Mouse (Mus musculus) layer of hippocampus, postnatal 25 days (tissue): ENCODE measurements around the gene Creb5. TPM values are rescaled to one million over a fixed set of nuclear protein-coding genes. Genes with fewer than 3 reads are reported as not detected.
"Not testable (repeated sequence)": the region's sequence is repeated elsewhere in the genome, so short reads cannot be mapped to it uniquely, and the experiment has no call there.

Experiments used
- DNase-seq, 2 experiments: peaks; one replicate each; pipeline ENCODE4 v3.0.0; 2022; ENCODE audit warnings: mixed read lengths in 2 of 2, low spot score in 1 of 2; ENCODE audit errors: extremely low spot score in 1 of 2
- total RNA-seq, 2 experiments: library from RNA; stranded (reverse); gene quantifications; 2 replicates each; pipeline ENCODE4 v1.2.3; 2021

The Creb5 gene
- total RNA-seq, 2 experiments from 2014 or later = 4.4 to 6.6 TPM

DNA sequence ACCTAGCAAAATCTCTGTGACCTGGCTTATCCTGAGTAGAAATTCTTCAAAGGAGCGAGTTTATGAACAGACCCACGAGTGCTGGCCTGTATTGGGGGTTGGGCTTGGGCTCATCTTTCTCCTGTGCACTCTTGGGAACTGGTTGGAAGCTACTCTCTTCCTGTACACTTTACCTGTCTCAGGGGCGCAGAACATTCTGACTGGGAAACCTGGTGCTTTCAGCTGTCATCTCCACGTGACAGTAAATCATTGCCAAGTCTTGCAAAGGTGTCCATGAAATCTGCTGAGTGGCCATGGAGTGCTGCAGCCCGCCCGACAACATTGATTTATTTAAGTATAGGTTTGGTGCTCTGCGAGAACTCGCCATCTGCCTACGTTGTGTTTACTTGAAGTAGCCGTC, 27.1 kb downstream of the Creb5 start:
- no peak for DNase-seq

DNA sequence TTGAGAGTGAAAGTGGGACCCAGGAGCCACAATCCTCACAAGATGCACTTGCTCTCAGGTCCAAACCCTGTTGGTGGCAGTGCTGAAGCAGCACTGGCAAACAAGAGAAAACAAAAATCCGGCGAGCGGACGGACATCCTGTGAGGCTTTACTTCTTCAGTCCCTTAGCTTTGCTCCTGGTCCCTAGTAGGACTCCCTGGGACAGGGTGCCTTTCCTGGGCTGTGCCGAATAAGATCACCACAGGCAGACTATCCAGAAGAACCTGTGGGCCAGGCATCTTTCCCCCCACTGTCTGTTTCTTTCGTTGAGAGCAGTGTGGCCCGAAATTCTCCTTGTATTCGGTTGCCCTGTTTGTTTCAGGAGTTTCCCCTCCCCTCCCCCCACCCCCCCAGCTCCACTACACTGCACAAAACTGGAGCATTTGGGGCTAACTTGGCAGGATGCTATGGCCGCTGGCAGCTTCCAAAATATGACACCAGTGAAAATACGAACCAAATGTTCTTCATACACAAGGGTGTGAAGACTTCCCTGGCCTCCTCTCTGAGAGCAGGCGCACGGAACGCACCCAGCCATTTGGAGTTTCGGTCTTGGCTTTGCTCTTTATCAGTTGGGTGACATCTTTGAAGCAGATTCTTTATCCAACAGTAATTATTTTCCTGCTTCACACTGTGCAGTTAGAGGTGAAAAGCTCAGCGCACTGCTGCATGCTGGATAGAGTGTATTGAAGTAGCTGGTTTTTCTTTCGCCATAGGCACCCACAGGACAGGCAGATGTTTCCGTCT, 32.7 kb downstream of the Creb5 start:
- peak in 1 of 2 experiments; percentile 22 for DNase-seq

DNA sequence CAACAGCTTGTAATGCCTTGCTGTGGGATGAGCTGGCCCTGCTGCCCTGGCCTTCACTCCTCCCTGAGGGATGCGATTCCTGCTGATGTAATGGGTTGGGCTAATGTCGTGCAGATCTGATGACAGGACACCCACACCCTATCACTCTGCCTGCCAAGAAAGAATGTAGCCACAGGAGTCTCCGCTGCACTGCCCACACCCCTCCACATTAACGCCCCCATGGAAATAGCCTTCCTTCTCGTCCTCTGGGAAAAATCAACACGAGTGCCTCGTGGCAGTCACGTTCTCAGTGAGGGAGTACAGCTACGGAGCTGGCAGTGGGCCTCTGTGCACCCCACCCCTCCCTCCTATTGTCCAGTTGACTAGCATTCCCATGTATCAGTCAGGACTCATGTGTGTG, 50.3 kb downstream of the Creb5 start:
- no peak for DNase-seq

DNA sequence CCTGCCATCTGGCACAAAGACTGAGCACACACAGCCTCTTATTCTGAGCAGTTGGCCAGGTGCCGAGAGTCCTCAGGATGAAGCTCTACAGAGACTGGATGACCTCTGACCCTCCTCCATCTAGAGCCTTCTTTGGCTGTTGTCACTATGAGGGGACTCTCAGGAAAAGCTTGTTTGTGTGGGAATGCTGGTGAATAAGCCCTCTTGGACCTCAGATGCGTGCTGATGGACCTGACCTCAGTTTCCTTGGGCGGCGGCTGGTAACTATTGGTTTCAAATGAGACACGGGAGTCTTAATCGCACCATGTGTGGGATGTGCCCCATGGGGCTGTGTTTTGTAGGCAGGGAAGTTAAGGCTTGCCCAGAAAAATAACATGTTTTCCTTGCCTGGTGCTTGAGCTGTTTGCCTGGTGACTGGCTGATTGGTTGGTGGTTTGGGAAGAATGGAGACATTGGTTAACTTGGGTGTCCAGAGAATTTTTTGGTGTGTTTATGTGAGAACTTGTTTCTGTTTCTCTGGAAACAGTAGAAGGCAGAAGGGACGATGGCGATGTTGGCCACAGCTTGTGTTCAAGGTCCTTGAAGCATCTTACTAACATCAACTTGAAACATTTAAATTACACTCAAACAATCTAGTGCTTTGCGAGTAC, 65.4 kb downstream of the Creb5 start:
- DNase-seq = no peak

GRCm38 (mm10) chr6:53356328-53356727, 69.3 kb downstream of the Creb5 start:
- no peak for DNase-seq

DNA sequence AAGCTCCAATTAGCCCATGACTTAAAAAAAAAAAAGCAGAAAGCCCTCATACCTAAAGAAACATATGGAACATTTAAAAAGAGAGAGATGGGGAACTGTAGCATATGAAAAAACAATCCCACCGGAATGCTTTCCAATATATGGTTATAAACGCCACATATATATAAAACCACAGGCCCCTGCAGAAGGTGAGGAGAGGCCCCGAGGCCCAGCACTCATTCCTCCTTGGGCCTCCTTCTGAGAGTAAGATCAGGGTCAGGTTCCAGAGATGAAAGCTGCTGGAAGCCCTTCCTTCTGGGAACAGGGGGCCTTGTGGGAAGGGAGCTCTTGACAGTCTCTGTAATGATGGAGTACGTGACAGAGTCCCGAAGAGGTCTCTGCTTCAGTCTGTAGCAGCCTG, 76.5 kb downstream of the Creb5 start:
- no peak for DNase-seq

- no peak for DNase-seq
Measured at GRCm38 (mm10) chr6:53363981-53364391, 76.9 kb downstream of the Creb5 start.

GRCm38 (mm10) chr6:53369147-53369546, 82.1 kb downstream of the Creb5 start:
- DNase-seq = no peak

DNA sequence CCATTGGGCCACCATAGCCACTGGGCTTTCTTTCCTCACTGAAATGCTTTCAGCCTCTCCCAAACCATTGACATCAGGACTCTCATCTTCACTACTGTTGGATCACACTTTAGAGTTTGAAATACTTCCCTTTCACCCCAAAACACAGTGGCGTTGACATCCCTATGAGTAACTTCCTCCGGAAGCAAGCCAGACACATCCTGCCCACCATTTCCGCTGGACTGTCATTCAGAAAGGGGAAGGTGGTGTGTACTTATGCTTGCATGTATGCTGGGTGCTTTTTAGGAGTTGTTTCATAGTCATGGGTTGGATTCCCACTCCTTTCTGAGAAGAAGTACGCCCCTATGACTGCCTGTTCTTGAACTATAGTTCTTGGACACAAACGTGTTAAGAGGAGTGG, 82.9 kb downstream of the Creb5 start:
- no peak for DNase-seq

DNA sequence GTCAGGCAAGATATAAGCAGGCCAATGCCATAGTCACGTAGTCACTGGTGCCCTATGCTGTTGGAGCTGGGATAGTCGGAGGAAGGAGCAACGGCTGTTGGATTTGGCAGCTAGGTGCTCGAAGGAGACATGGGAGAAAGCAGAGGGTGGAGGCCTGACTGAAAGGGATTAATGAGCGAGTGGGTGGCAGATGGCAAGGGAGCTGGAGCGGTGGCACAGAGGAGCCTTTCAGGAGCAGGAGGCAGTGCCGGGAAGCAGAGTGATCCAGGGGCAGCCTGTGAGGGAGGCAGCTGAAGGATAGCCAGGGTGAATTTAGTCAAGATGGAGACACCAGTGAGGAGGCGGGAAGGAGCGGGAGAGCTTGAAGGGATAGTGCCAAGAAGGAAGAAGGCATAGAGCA, 84.9 kb downstream of the Creb5 start:
- DNase-seq = no peak

DNA sequence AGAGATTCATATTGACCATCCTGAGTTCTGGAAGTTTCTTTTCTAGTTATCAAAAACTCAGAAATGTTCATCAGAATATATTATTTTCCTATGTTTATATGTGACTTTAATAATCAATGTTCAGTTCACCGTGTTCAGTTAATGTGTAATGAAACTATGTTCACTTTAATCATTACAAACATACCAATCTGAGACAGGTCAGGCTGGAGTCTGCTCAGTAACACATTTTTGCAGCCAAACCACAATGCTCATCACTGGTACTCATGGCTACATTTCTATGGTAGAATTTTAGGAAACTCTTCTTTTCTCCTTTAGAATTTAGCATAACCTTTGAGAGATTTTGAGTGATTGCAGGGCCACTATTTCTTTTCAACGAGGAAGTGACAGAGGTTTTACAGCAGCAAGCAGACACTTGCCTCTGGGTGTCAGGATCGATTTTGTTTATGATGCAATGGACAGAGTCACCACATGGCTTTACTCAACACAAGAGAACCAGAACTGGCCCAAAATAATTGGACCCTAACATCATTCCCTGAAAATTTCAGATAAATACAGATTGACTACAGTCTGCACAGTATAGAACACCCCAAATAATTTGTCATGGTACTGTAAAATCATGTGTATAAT, 87.4 kb downstream of the Creb5 start:
- no peak for DNase-seq

DNA sequence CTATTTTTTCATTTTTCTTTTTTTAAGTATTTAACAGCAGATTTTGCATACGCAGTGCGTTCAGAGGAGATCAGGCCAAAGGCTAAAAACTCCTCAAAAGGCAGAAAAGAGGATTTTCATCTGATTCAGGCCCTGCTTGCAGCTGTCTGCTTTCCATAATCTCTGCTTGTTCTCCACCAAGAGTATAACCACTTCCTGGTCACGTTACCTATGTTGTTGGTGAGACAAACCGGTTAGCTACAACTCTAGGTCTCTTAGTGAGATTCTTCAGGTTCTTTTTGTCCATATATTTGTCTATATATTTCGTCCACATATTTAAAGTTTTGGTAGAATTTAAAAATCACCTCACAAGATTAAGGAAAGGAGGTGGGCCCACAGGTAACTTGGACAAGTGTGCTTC, 102.2 kb downstream of the Creb5 start:
- DNase-seq = no peak

GRCm38 (mm10) chr6:53390413-53390812, 103.3 kb downstream of the Creb5 start:
- no peak for DNase-seq

- no peak for DNase-seq
Measured at GRCm38 (mm10) chr6:53394026-53394425, 107.0 kb downstream of the Creb5 start.

- DNase-seq = no peak
Measured at GRCm38 (mm10) chr6:53395208-53395607, 108.1 kb downstream of the Creb5 start.

DNA sequence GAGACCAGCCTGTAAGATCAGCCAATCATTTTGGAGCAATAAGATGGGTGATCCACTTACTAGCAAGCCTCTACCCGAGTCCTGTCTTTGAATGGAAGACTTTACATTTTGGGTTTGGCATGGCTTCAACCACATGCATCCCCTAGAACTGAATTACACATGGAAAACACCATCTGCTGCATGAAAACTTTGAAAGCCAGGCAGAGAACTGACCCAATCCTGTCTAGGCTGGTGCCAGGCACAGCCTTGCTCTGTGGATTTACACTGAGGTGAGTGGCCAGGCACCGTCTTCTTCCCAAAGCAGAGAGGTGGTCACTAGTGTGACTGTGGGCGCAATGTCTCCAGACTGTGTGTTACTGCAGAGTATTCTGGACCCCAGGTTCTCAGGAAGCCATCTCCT, 109.4 kb downstream of the Creb5 start:
- DNase-seq = no peak

- no peak for DNase-seq
Measured at GRCm38 (mm10) chr6:53397797-53398196, 110.7 kb downstream of the Creb5 start.

DNA sequence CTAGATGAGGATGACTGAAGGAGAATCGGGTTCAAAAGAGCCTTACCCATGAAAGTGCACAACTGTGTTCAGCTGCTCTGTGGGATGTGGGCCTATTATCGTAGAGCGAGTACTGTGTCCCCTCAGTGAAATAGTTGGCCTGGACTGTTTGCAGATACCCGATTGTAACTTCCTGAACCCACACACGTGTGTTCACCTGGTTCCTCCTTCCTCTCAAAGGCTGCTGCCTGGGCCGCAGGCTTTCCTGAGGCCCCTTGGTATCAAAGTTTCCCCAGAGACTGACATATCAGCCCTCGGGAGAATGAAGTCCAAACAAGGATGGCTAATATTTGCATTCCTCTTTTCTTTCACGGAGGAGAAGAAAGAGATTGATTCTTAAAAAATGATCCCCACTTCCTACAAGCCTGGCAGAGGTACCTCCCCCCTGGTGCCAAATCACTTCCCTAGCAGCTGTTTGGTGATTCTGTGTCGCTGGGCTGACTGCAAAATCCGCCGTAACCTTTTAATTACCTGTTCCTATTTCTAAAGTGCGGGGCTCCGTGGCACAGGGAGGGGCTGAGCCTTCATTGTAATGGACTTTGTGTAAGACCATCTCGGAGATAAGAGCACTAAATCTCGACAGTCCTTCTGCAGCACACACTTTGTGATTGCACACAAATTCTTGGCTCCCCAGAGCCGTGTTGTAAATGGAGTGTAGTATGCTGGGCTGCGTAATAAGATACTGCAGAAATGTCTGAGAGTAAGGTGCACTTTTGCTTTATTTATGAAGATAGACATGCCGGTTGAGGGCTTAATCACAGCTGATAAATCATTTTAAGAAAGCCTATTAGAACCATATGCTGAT, 111.4 kb downstream of the Creb5 start:
- DNase-seq = no peak

DNA sequence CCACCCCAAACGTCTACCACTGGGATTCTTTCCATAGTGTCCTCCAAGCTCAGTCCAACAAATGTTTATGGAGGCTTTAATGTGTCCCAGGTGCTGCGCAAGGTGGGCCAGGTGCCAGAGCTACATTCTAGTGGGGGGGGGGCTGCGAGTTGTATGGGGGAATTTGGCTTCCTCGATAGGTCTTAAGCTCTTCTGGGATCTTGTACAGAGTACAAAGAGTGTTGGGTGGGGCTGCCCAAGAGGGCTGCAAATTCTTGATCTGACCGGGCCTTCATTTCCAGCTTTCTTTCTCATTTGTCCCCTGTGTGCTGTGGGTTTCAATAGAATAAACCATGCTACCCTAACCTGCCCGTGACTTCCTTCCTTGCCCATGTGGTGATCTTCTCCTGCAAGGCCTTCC, 114.3 kb downstream of the Creb5 start:
- no peak for DNase-seq

- not testable (repeated sequence) for DNase-seq
Measured at GRCm38 (mm10) chr6:53402551-53402950, 115.5 kb downstream of the Creb5 start.

DNA sequence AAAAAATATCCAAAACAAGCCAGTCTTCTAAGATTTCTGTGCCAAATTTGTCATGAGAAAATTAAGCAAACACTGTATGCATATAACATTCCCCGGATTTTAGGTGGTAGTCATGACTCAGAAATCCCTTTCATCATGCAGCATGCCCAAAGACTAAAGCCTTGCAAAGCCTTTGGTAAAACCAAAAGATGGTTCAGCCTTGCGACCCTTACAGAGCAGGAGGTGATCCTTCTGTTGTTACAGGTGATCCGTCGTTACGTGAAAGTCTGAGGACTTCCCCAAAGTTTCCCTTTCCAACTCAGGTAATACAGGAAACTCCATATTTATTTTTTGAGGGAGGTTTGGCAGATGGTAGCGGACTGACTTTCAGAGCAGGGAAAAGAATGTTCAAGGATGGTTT, 122.1 kb downstream of the Creb5 start:
- no peak for DNase-seq
